Mouse (Mus musculus): ENCODE measurements around the gene Sec1.

DNA sequence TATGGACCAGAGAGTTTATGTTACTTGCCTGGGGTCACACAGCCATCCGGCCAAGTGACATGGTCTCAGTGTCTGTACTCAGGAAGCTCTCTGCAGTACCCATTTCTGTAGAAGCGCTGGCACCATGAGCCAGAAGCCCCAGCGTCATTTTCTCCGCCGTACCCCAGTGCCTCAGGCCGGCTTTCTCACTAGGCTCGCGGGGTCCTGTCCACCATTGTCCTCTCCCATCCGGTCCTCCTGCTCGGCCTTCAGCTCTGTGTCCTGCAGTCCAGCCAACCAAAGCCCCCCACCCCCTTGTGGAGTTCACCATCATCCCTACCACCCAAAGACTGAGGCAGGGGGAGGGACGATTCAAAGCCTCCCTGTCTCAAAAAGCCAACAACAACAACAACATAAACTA lies 7.4 kb upstream of the Sec1 start:
- TF ChIP-seq CTCF (IDR thresholded peaks at IDR 0.05; ENCODE audit: borderline replicate concordance, insufficient read depth, low read length) = no peak
- TF ChIP-seq POLR2A (IDR thresholded peaks at IDR 0.05; ENCODE audit: low read depth, low read length) = no peak

Data from embryonic fibroblast, embryonic 13.5 days (primary cell).